Mouse (Mus musculus) liver, adult 2 months (tissue): Measurements from ENCODE around the gene Plcb1.

Experiments used
- CTCF ChIP-seq: fragments of 200-500 bp; IDR thresholded peaks from 2 replicates; pipeline ENCODE4 v1.5.1; 2011; ENCODE audit warnings: low read depth, low read length, control low read depth
- POLR2A ChIP-seq: fragments of 200-500 bp; IDR thresholded peaks from 2 replicates; pipeline ENCODE4 v1.6.1; 2011; ENCODE audit warnings: low read length, control low read depth; ENCODE audit not compliant: insufficient read depth; ENCODE audit errors: extremely low read depth

DNA sequence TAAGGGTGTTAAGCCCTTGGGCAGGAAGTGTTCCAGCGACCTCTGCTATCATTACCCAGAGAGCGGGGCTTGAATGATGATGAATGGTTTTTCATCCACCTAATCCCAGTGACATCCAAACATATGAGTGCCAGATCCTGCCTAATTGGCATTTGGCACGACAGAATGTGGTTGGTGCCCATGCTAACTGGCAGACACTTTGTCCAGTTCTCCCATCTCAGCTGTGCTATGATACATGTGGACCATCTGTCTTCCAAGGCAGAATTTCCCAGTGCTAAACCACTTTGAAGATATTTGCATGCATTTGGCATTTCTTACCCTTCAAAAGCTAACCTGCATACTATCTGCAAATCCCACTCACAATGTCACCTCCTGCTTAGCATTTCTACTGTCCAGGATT, 492.6 kb downstream of the Plcb1 start:
- no peak for TF ChIP-seq POLR2A
- no peak for TF ChIP-seq CTCF
